Mouse (Mus musculus) megakaryocyte, embryonic 14.5 days (primary cell): ENCODE data around the gene Cd248.

Experiments used
- FLI1 ChIP-seq: IDR thresholded peaks from 2 replicates; pipeline ENCODE4 v1.6.1; 2012; ENCODE audit warnings: low read length, inconsistent platforms, mixed read lengths
- GATA1 ChIP-seq: IDR thresholded peaks from 3 replicates; pipeline ENCODE4 v1.6.1; 2012; ENCODE audit warnings: mixed read lengths, low read length, inconsistent platforms, borderline replicate concordance

DNA sequence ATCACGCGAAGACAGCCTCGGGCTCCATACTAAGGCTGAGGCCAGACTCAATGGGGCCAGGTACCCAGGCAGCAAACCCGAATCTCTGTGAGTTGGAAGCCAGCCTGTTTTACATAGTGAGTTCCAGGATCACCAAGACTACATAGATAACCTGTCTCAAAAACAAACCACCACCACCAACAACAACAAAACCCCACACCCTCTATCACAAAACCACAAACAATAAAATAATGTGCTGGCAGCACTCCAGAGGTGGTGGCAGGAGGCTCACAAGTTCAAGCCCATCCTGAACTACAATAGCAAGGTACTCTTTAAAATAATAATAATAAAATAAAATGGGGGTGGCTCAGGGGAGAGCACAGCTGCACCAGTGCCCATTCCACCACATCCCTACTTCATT lies 31.3 kb upstream of the Cd248 start:
- TF ChIP-seq GATA1, result no peak
- TF ChIP-seq FLI1, result no peak
